Mouse (Mus musculus) A20 (cell line): ENCODE results near the gene H2al1o.
"Not testable (repeated sequence)": the region's sequence is repeated elsewhere in the genome, so short reads cannot be mapped to it uniquely, and the experiment has no call there.

Experiments used
- DNase-seq: peaks from one replicate; pipeline ENCODE4 v3.0.0-alpha.2; 2011; ENCODE audit warnings: low read depth, low spot score

H2al1o gene

DNA sequence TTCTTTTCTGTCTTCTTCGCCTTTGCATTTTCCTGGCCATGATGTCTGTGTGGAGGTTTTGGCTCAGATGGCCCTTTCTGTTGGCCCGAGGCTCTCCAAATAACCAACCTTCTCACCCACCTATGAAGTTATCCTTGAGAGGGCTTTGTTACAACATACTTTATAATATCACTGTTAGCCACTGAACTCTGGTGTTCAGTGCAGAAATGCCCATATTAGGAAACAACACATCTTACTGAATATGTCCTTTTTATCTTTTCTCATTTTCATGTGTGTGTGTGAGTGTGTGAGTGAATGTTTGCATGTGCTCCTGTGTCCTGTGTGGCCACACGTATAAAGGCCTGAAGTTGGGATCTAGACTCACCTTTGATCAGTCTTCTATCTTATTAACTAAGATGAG lies at the start of gene H2al1o:
Gene H2al1o, minus strand, starts transcription at position 101 of the 400 bp plus-strand sequence.
- not testable (repeated sequence) for DNase-seq

DNA sequence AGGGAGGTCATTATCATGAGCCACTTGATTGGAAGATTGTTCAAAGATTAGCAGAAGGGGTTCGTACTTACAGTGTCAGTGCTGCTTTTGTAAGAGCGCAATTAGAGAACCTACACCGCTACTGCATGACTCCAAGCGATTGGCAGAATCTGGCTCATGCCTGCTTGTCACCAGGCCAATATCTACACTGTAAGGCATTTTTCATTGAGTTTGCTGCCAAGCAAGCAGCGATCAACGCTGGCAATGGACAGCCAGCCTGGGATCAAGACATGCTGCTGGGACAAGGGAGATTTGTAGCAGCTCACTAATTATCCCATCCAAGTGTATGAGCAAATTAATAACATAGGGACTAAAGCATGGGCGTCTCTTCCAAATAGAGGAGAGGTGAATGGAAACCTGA lies 25.8 kb upstream of the H2al1o start:
- DNase-seq = not testable (repeated sequence)

DNA sequence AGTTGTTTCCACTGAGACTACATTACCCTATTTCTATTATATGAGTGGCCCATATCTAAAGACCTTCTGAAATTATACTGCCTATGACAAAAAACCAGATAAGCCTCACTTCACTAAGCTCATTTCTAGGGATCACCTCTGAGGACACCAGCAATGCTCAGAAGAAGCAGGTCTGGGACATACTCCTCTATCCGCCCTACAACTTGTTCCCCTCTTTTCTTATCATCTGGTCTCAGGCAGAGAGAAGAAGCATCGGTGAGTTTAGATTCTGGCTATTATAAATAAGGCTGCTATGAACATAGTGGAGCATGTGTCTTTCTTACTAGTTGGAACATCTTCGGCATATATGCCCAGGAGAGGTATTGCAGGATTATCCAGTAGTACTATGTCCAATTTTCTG lies 35.3 kb downstream of the H2al1o start:
- DNase-seq = no peak
